Mouse (Mus musculus): Measurements from ENCODE around the gene Gm11099. TPM values are rescaled to one million over a fixed set of nuclear protein-coding genes. Genes with fewer than 3 reads are reported as not detected.

The Gm11099 gene
- total and polyA plus RNA-seq, 2 experiments from 2014 or later: not detected

DNA sequence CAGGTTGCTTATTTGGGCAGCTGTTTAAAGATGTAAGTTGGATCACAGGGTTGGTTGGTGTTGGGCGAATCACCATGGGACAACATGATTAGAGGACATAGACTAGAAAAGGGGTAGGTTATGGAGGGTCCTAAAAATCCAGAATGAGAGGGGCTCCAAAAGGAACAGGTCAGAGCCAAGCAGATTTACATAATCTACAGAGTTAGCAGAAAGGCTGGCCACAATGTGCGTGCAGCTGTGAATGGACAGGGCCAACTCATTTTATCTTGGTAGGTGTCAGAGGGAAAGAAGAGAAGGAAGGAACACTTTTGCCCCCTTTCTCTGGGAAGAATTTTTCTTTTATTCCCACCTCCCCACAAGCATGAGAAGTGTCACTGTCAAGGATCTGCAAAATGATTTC lies 97.1 kb downstream of the Gm11099 start:
- no peaks in the 10 kb centered on the region for H3K36me3 ChIP-seq (replicated peaks; ENCODE audit: control insufficient read depth, insufficient read depth, low read length)
- H3K27me3 ChIP-seq (ENCODE audit: control insufficient read depth, insufficient read depth, low read length): no peaks in the 10 kb centered on the region
- no peak overlapping the region for H3K4me3 ChIP-seq (ENCODE audit: low read depth, low read length)
- H3K9me3 ChIP-seq (replicated peaks; ENCODE audit: control insufficient read depth, low read length): no peaks in the 10 kb centered on the region
- H3K4me1 ChIP-seq (ENCODE audit: control insufficient read depth, insufficient read depth): no peaks in the 10 kb centered on the region
- DNase-seq (ENCODE audit: low spot score): no peak
- H3K9ac ChIP-seq (replicated peaks; ENCODE audit: low read depth, low read length): no peak overlapping the region
- ATAC-seq (ENCODE audit: insufficient read depth, low read depth): no peak
- TF ChIP-seq CTCF (IDR thresholded peaks at IDR 0.05; ENCODE audit: low read depth): no peak
- no peak for TF ChIP-seq EP300 (IDR thresholded peaks at IDR 0.05; ENCODE audit: low read depth)
- 78% methylated on average over 2 of the region's 2 CpGs for WGBS
- no peak overlapping the region for H3K27ac ChIP-seq (ENCODE audit: low read depth)
- H3K4me2 ChIP-seq (ENCODE audit: low read depth, low read length): no peak overlapping the region

DNA sequence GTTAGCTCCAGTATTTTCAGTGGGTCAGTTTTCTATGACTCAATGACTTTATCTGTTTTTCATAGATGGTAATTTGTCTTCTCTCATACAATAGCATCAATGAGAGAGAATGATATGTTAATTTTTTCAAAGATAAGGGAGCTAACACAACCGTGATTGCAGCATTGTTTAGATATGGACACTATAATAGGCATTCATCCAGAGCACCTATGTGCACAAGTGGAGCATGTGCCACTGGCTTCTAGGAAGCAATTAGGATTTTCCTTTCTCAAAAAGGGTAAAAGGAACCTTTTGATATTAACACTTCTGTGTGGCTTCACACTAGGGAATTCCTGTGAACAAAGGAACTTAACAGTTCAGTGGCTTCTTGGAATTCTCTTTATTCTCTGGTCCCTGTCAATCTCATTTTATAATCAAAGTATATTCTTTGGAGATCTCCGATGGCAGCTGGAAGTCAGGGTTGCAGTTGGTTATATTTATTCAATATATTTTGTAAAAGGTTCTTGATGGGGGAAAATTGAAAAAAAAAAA lies 97.6 kb downstream of the Gm11099 start:
- Histone ChIP-seq H3K4me1 (ENCODE audit: control insufficient read depth, insufficient read depth) (no peaks in the 10 kb centered on the region), H3K9ac (replicated peaks; ENCODE audit: low read depth, low read length) (no peak overlapping the region), H3K27ac (ENCODE audit: low read depth) (no peak overlapping the region), H3K27me3 (ENCODE audit: control insufficient read depth, insufficient read depth, low read length) (no peaks in the 10 kb centered on the region), H3K36me3 (replicated peaks; ENCODE audit: control insufficient read depth, insufficient read depth, low read length) (no peaks in the 10 kb centered on the region), H3K4me2 (ENCODE audit: low read depth, low read length) (no peak overlapping the region), H3K4me3 (ENCODE audit: low read depth, low read length) (no peak overlapping the region), H3K9me3 (replicated peaks; ENCODE audit: control insufficient read depth, low read length) (no peaks in the 10 kb centered on the region)
- whole genome bisulfite sequencing: 51% methylated on average over 2 of the region's 2 CpGs
- ATAC-seq (ENCODE audit: insufficient read depth, low read depth) (no peak), DNase-seq (ENCODE audit: low spot score) (no peak)
- TF ChIP-seq CTCF (IDR thresholded peaks at IDR 0.05; ENCODE audit: low read depth) (no peak), EP300 (IDR thresholded peaks at IDR 0.05; ENCODE audit: low read depth) (no peak)
